Mouse (Mus musculus) c-Kit-positive CD71-positive TER-119-positive erythroid progenitor cells, embryonic 14.5 days (primary cell): ENCODE results near the gene Cd4.
A peak's percentile ranks its signal among the peaks of the same experiment; 100 is the strongest.
"Not testable (repeated sequence)": the region's sequence is repeated elsewhere in the genome, so short reads cannot be mapped to it uniquely, and the experiment has no call there.

Experiments used
- DNase-seq: peaks from one replicate; pipeline ENCODE4 v3.0.0-alpha.2; 2013; ENCODE audit warnings: low spot score

Gene Cd4

GRCm38 (mm10) chr6:124915942-124916694 is 28.1 kb upstream of the Cd4 start:
- no peak for DNase-seq

- DNase-seq, result no peak
These were observed 27.3 kb upstream of the Cd4 start for GRCm38 (mm10) chr6:124915160-124915941.

GRCm38 (mm10) chr6:124914511-124914910 is 26.5 kb upstream of the Cd4 start:
- DNase-seq, result no peak

GRCm38 (mm10) chr6:124913721-124914285 is 25.8 kb upstream of the Cd4 start:
- no peak for DNase-seq

- DNase-seq, result no peak
These were observed 25.2 kb upstream of the Cd4 start for GRCm38 (mm10) chr6:124913214-124913613.

- DNase-seq, result no peak
These were observed 23.7 kb upstream of the Cd4 start, which contains the start of gene Lag3 for GRCm38 (mm10) chr6:124911533-124912218. Gene Lag3 (minus strand): TSS chr6:124911705.

- DNase-seq, result no peak
These were observed 22.0 kb upstream of the Cd4 start for GRCm38 (mm10) chr6:124910032-124910431.

- DNase-seq, result no peak
These were observed 19.7 kb upstream of the Cd4 start for GRCm38 (mm10) chr6:124907767-124908166.

GRCm38 (mm10) chr6:124904991-124905860 is 17.2 kb upstream of the Cd4 start:
- DNase-seq, result no peak

GRCm38 (mm10) chr6:124904161-124904981 is 16.4 kb upstream of the Cd4 start:
- DNase-seq, result peak; percentile 70

- peak; percentile 86 for DNase-seq
These were observed 15.6 kb upstream of the Cd4 start for GRCm38 (mm10) chr6:124903580-124904151.

GRCm38 (mm10) chr6:124901851-124902250 is 13.8 kb upstream of the Cd4 start:
- DNase-seq, result no peak

- DNase-seq, result no peak
These were observed 12.9 kb upstream of the Cd4 start for GRCm38 (mm10) chr6:124900801-124901480.

GRCm38 (mm10) chr6:124900056-124900800 is 12.2 kb upstream of the Cd4 start:
- no peak for DNase-seq

GRCm38 (mm10) chr6:124898359-124898758 is 10.3 kb upstream of the Cd4 start:
- no peak for DNase-seq

- not testable (repeated sequence) for DNase-seq
These were observed 6.1 kb upstream of the Cd4 start for GRCm38 (mm10) chr6:124894113-124894512.

GRCm38 (mm10) chr6:124890997-124891396 is 3.0 kb upstream of the Cd4 start:
- DNase-seq, result no peak

- DNase-seq, result no peak
These were observed 619 bp upstream of the Cd4 start for GRCm38 (mm10) chr6:124888555-124889125.
